Mouse (Mus musculus) midbrain, embryonic 11.5 days (tissue): ENCODE results near the gene Olfr1112. TPM values are rescaled to one million over a fixed set of nuclear protein-coding genes. Genes with fewer than 3 reads are reported as not detected.
"Not testable (repeated sequence)": the region's sequence is repeated elsewhere in the genome, so short reads cannot be mapped to it uniquely, and the experiment has no call there.

Experiments
- ATAC-seq: fragments of 200-750 bp; cut with Nextera tagmentation; 2 replicates; pipeline ENCODE4 v1.8.0; 2017; ENCODE audit warnings: moderate TSS enrichment, moderate library complexity; ENCODE audit not compliant: low FRiP score
- DNase-seq: peaks from one replicate; pipeline ENCODE4 v3.0.0; 2015; ENCODE audit warnings: low spot score; ENCODE audit errors: missing footprints
- H3K27ac ChIP-seq: fragments of 300-500 bp; sonication (generic); 2 replicates; pipeline ENCODE4 v1.5.1; 2014; ENCODE audit warnings: low read depth, low read length
- H3K27me3 ChIP-seq: fragments of 300-500 bp; sonication (generic); 2 replicates; pipeline ENCODE4 v1.6.1; 2014; ENCODE audit warnings: mild to moderate bottlenecking, low read length, moderate library complexity, mixed read lengths; ENCODE audit not compliant: control insufficient read depth, insufficient read depth
- H3K36me3 ChIP-seq: fragments of 300-500 bp; sonication (generic); 2 replicates; pipeline ENCODE4 v1.6.1; 2014; ENCODE audit warnings: mild to moderate bottlenecking, low read length, moderate library complexity, mixed read lengths; ENCODE audit not compliant: control insufficient read depth, insufficient read depth
- H3K4me1 ChIP-seq: fragments of 300-500 bp; sonication (generic); 2 replicates; pipeline ENCODE4 v1.6.1; 2014; ENCODE audit warnings: low read length; ENCODE audit not compliant: control insufficient read depth, insufficient read depth
- H3K4me2 ChIP-seq: fragments of 300-500 bp; sonication (generic); 2 replicates; pipeline ENCODE4 v1.6.1; 2014; ENCODE audit warnings: mild to moderate bottlenecking, moderate library complexity
- H3K4me3 ChIP-seq: fragments of 300-500 bp; sonication (generic); 2 replicates; pipeline ENCODE4 v1.5.1; 2014; ENCODE audit warnings: low read depth, low read length
- H3K9ac ChIP-seq: fragments of 300-500 bp; sonication (generic); 2 replicates; pipeline ENCODE4 v1.6.1; 2014; ENCODE audit warnings: low read length
- H3K9me3 ChIP-seq: fragments of 300-500 bp; sonication (generic); 2 replicates; pipeline ENCODE4 v1.6.1; 2016; ENCODE audit warnings: low read length; ENCODE audit not compliant: control insufficient read depth
- WGBS: fragments of 180-500 bp; shearing (Covaris S2); extraction: QIAGEN DNeasy Blood & Tissue Kit; methylation state at CpG from one replicate; pipeline ENCODE4 v1.1.7; 2014; 5-methylcytosine and 5-hydroxymethylcytosine counted together
- polyA plus RNA-seq: library from polyadenylated mRNA; unstranded; fragments of >200 nt; fragmentation: Nextera tagmentation; extraction: Ambion mirVana; gene quantifications from 2 replicates; pipeline ENCODE4 v1.2.1, GENCODE M21; 2014

The Olfr1112 gene
- not detected in 2 replicates for polyA plus RNA-seq

GRCm38 (mm10) chr2:87187498-87187897 lies at the start of gene Olfr1112:
TSS of gene Olfr1112 (plus strand) at chr2:87187798.
- Histone ChIP-seq H3K27me3 (no peaks in the 10 kb centered on the region), H3K9ac (no peak within 1 kb of the TSS), H3K36me3 (no peaks in the 10 kb centered on the region), H3K4me3 (no peak within 1 kb of the TSS), H3K9me3 (no peaks in the 10 kb centered on the region), H3K4me1 (no peaks in the 10 kb centered on the region), H3K4me2 (no peak within 1 kb of the TSS), H3K27ac (no peak within 1 kb of the TSS)
- 84% methylated on average over 1 of the region's 1 CpGs for WGBS
- no peak for ATAC-seq
- no peak for DNase-seq

- Histone ChIP-seq H3K4me3 (no peak within 1 kb of the TSS), H3K36me3 (no peaks in the 10 kb centered on the region), H3K9me3 (no peaks in the 10 kb centered on the region), H3K27ac (no peak within 1 kb of the TSS), H3K4me1 (no peaks in the 10 kb centered on the region), H3K9ac (no peak within 1 kb of the TSS), H3K4me2 (no peak within 1 kb of the TSS), H3K27me3 (no peaks in the 10 kb centered on the region)
- 90% methylated on average over 1 of the region's 1 CpGs for WGBS
- DNase-seq = no peak
- no peak for ATAC-seq
Measured at GRCm38 (mm10) chr2:87140200-87140599, 47.4 kb upstream of the Olfr1112 start, which contains the start of gene Olfr1110. TSS of gene Olfr1110 (minus strand) at chr2:87140300.

GRCm38 (mm10) chr2:87152524-87152923 lies 35.1 kb upstream of the Olfr1112 start, which contains the start of gene Olfr1111:
TSS of gene Olfr1111 (minus strand) at chr2:87152624.
- H3K9ac ChIP-seq = no peak within 1 kb of the TSS
- no peak within 1 kb of the TSS for H3K27ac ChIP-seq
- H3K4me2 ChIP-seq = no peak within 1 kb of the TSS
- H3K36me3 ChIP-seq = no peaks in the 10 kb centered on the region
- H3K27me3 ChIP-seq = no peaks in the 10 kb centered on the region
- no peak for ATAC-seq
- no peak within 1 kb of the TSS for H3K4me3 ChIP-seq
- DNase-seq = no peak
- no peaks in the 10 kb centered on the region for H3K4me1 ChIP-seq
- H3K9me3 ChIP-seq = no peaks in the 10 kb centered on the region

- 85% methylated on average over 2 of the region's 2 CpGs for WGBS
- not testable (repeated sequence) for H3K9ac ChIP-seq, H3K36me3 ChIP-seq, H3K4me3 ChIP-seq, H3K4me1 ChIP-seq, H3K27ac ChIP-seq, H3K9me3 ChIP-seq, H3K27me3 ChIP-seq, DNase-seq, ATAC-seq, H3K4me2 ChIP-seq
Measured at GRCm38 (mm10) chr2:87167731-87168130, 19.9 kb upstream of the Olfr1112 start.

GRCm38 (mm10) chr2:87208670-87209069 lies 21.1 kb downstream of the Olfr1112 start, which contains the start of gene Olfr1113:
TSS of gene Olfr1113 (plus strand) at chr2:87208970.
- DNase-seq (no peak), ATAC-seq (no peak)
- 74% methylated on average over 2 of the region's 2 CpGs for WGBS
- Histone ChIP-seq H3K27ac (no peak within 1 kb of the TSS), H3K4me3 (no peak within 1 kb of the TSS), H3K36me3 (no peaks in the 10 kb centered on the region), H3K4me2 (no peak within 1 kb of the TSS), H3K4me1 (no peaks in the 10 kb centered on the region), H3K9me3 (no peaks in the 10 kb centered on the region), H3K9ac (no peak within 1 kb of the TSS), H3K27me3 (no peaks in the 10 kb centered on the region)

Other genes with a start within 250 kb of the Olfr1112 start
- gene Olfr1099, start 227.1 kb upstream of the Olfr1112 start, polyA plus RNA-seq = not detected in 2 replicates
- gene Olfr1100, start 207.8 kb upstream of the Olfr1112 start, polyA plus RNA-seq = not detected in 2 replicates
- not detected in 2 replicates for gene Olfr1101, start 196.6 kb upstream of the Olfr1112 start, polyA plus RNA-seq
- gene Olfr1102, start 189.4 kb upstream of the Olfr1112 start, polyA plus RNA-seq = not detected in 2 replicates
- not detected in 2 replicates for gene Olfr1104, start 160.7 kb upstream of the Olfr1112 start, polyA plus RNA-seq
- not detected in 2 replicates for gene Olfr1105, start 151.3 kb upstream of the Olfr1112 start, polyA plus RNA-seq
- gene Olfr1106, start 135.5 kb upstream of the Olfr1112 start, polyA plus RNA-seq = not detected in 2 replicates
- not detected in 2 replicates for gene Olfr1107, start 112.0 kb upstream of the Olfr1112 start, polyA plus RNA-seq
- not detected in 2 replicates for gene Olfr1109, start 91.8 kb upstream of the Olfr1112 start, polyA plus RNA-seq
- not detected in 2 replicates for gene Olfr259, start 73.2 kb upstream of the Olfr1112 start, polyA plus RNA-seq
- gene Olfr1110, start 47.5 kb upstream of the Olfr1112 start, polyA plus RNA-seq = not detected in 2 replicates
- gene Olfr1111, start 35.2 kb upstream of the Olfr1112 start, polyA plus RNA-seq = not detected in 2 replicates
- not detected in 2 replicates for gene Olfr1113, start 21.2 kb downstream of the Olfr1112 start, polyA plus RNA-seq
- not detected in 2 replicates for gene Olfr1115, start 60.2 kb downstream of the Olfr1112 start, polyA plus RNA-seq
- not detected in 2 replicates for gene Olfr1116, start 79.7 kb downstream of the Olfr1112 start, polyA plus RNA-seq
- gene Olfr1118, start 119.8 kb downstream of the Olfr1112 start, polyA plus RNA-seq = not detected in 2 replicates
- gene Olfr1120, start 167.0 kb downstream of the Olfr1112 start, polyA plus RNA-seq = not detected in 2 replicates
- gene Olfr1121, start 182.1 kb downstream of the Olfr1112 start, polyA plus RNA-seq = not detected in 2 replicates
- not detected in 2 replicates for gene Olfr1122, start 198.1 kb downstream of the Olfr1112 start, polyA plus RNA-seq
- not detected in 2 replicates for gene Olfr1123, start 228.8 kb downstream of the Olfr1112 start, polyA plus RNA-seq
- not detected in 2 replicates for gene Olfr1124, start 242.5 kb downstream of the Olfr1112 start, polyA plus RNA-seq